Mouse (Mus musculus): Measurements from ENCODE around the gene Gm21985.

GRCm38 (mm10) chr2:112267547-112268269 lies 1.6 kb downstream of the Gm21985 start:
- TF ChIP-seq POLR2A (IDR thresholded peaks at IDR 0.05; ENCODE audit: extremely low read depth, insufficient read depth, low read length) = no peak
- TF ChIP-seq CTCF (IDR thresholded peaks at IDR 0.05; ENCODE audit: low read depth, low read length) = no peak
